Mouse (Mus musculus) heart, postnatal 0 days (tissue): ENCODE results near the gene Try10.
"Not testable (repeated sequence)": the region's sequence is repeated elsewhere in the genome, so short reads cannot be mapped to it uniquely, and the experiment has no call there.

ENCODE experiments used
- CTCF ChIP-seq: IDR thresholded peaks from 2 replicates; pipeline ENCODE4 v1.5.1; 2016; ENCODE audit warnings: antibody characterized with exemption, control low read depth, low read depth
- EP300 ChIP-seq: IDR thresholded peaks from 2 replicates; pipeline ENCODE4 v1.6.1; 2016; ENCODE audit warnings: antibody characterized with exemption, low read depth

GRCm38 (mm10) chr6:41316741-41317140, 37.2 kb upstream of the Try10 start, which contains the start of gene Try5:
- not testable (repeated sequence) for TF ChIP-seq CTCF, EP300
